ENCODE assay signal across 8 mouse cellular contexts in the genomic region with DNA sequence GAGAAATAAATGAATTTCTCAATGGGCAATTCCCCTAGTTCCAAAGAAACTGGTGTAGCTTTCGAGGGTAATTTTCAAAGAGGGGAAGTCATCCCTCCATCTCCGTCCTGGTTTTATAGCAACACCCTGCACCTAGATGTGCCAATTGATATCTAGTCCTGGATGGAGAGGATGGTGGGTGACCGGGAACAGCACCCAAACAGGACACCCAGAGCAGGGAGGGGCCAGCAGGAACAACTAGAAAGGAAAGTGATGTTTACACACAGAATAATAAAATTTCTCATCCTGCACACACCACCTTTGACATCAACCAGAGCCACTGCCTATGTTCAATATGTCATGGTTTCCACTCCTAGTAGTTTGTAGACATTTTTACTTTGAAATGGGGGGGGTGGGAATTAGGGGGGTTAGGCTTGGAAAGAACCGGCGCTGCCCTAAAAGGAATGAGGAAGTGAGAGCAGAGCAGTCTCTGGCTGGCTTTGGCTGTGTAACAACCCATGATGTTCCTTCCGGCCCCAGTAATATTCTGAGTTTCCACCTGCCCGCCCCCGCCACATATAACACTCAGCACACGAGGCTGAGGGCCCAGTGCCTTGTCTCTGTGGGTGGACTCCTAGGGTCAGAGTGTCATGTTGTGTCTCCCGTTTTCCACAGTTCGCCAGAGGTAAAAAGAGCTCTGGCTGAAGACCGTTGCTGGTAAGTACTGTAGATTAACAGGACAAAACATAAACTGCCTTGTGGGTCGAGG. TPM values are rescaled to one million over a fixed set of nuclear protein-coding genes. Genes with fewer than 3 reads are reported as not detected.
A peak's percentile ranks its signal among the peaks of the same experiment; 100 is the strongest.
DNase-seq lines count a peak whose midpoint lies in the region; ATAC-seq and TF ChIP-seq lines count a peak whose summit lies in the region.
"Had no signal": no experiment of that assay in that cellular context is flagged by ENCODE, and none has a peak within 500 bp of the region (broad histone marks: within the 10 kb centered on the region; RNA-seq: fewer than 3 reads in every experiment).

A gene (plus strand): TSS at position 588 of the 748 bp plus-strand sequence.

- H3K4me2 ChIP-seq in liver, embryonic 15.5 days: peak within 1 kb of the TSS; percentile 21; the same call in 1 of the 2 replicates
- no peak within 1 kb of the TSS for H3K4me2 ChIP-seq in hindbrain, embryonic 13.5 days
- H3K4me2 ChIP-seq: neural tube, embryonic 15.5 days had no signal

- TF ChIP-seq CTCF in small intestine, adult 2 months (IDR thresholded peaks at IDR 0.05; ENCODE audit: extremely low read depth, insufficient read length, insufficient replicate concordance, low read depth, low read length): no peak

- ATAC-seq in CD4-positive, CD25-positive, alpha-beta regulatory T cell, adult 4 months: peak; percentile 72
- no peak for ATAC-seq in liver, embryonic 15.5 days (ENCODE audit: insufficient read depth)
- ATAC-seq in hindbrain, embryonic 13.5 days (ENCODE audit: low FRiP score): no peak

- H3K4me3 ChIP-seq in liver, embryonic 15.5 days (replicated peaks): peak within 1 kb of the TSS; percentile 26
- H3K4me3 ChIP-seq in small intestine, adult 2 months (ENCODE audit: low read depth, low read length): peak within 1 kb of the TSS; percentile 54
- no peak within 1 kb of the TSS for H3K4me3 ChIP-seq in hindbrain, embryonic 13.5 days
- H3K4me3 ChIP-seq: neural tube, embryonic 15.5 days had no signal

- peak; percentile 74 to 80 for DNase-seq in B cell, adult 2 months
- no peak for DNase-seq in ovary, postnatal 36 days (ENCODE audit: low spot score)
- no peak for DNase-seq in adrenal gland, postnatal 14 days

- WGBS in liver, embryonic 15.5 days (ENCODE audit: insufficient replicate concordance): 30% methylated on average over 13 of the region's 13 CpGs
- 33% methylated on average over 13 of the region's 13 CpGs for WGBS in small intestine, adult 2 months
- WGBS in hindbrain, embryonic 13.5 days: 73% methylated on average over 13 of the region's 13 CpGs

- H3K36me3 ChIP-seq in liver, embryonic 15.5 days (replicated peaks): no peaks in the 10 kb centered on the region
- H3K36me3 ChIP-seq in small intestine, adult 2 months (ENCODE audit: control insufficient read depth, insufficient read depth, low read length): no peaks in the 10 kb centered on the region; the same call in 1 of the 2 replicates
- no peaks in the 10 kb centered on the region for H3K36me3 ChIP-seq in hindbrain, embryonic 13.5 days
- H3K36me3 ChIP-seq: neural tube, embryonic 15.5 days had no signal

- no peaks in the 10 kb centered on the region for H3K27me3 ChIP-seq in liver, embryonic 15.5 days
- no peaks in the 10 kb centered on the region for H3K27me3 ChIP-seq in small intestine, adult 2 months (ENCODE audit: control insufficient read depth, insufficient read depth, low read length)
- H3K27me3 ChIP-seq in hindbrain, embryonic 13.5 days: no peaks in the 10 kb centered on the region
- H3K27me3 ChIP-seq: neural tube, embryonic 15.5 days had no signal

- peak within 1 kb of the TSS; percentile 22; the same call in 1 of the 2 replicates for H3K27ac ChIP-seq in liver, embryonic 15.5 days (replicated peaks)
- peak within 1 kb of the TSS; percentile 77 for H3K27ac ChIP-seq in small intestine, adult 2 months (ENCODE audit: insufficient read depth, low read depth, low read length)
- no peak within 1 kb of the TSS for H3K27ac ChIP-seq in hindbrain, embryonic 13.5 days
- H3K27ac ChIP-seq: neural tube, embryonic 15.5 days had no signal

- no peak within 1 kb of the TSS for H3K9ac ChIP-seq in liver, embryonic 15.5 days
- no peak within 1 kb of the TSS for H3K9ac ChIP-seq in hindbrain, embryonic 13.5 days
- H3K9ac ChIP-seq: neural tube, embryonic 15.5 days had no signal

- H3K4me1 ChIP-seq in liver, embryonic 15.5 days (replicated peaks): 0 out of 2 replicates have a peak, but pooled peaks cover 4% of the 10 kb centered on the region
- H3K4me1 ChIP-seq in small intestine, adult 2 months (ENCODE audit: control insufficient read depth, insufficient read depth, insufficient read length, low read length): peaks cover 2% of the 10 kb centered on the region; the same call in 1 of the 2 replicates
- H3K4me1 ChIP-seq in hindbrain, embryonic 13.5 days (replicated peaks): no peaks in the 10 kb centered on the region
- H3K4me1 ChIP-seq: neural tube, embryonic 15.5 days had no signal

- peak; percentile 47; the same call in 1 of the 2 replicates for TF ChIP-seq POLR2A in small intestine, adult 2 months (IDR thresholded peaks at IDR 0.05; ENCODE audit: low read depth, low read length)

- no peaks in the 10 kb centered on the region for H3K9me3 ChIP-seq in liver, embryonic 15.5 days (replicated peaks)
- H3K9me3 ChIP-seq in hindbrain, embryonic 13.5 days: no peaks in the 10 kb centered on the region
- H3K9me3 ChIP-seq: neural tube, embryonic 15.5 days had no signal

RNA-seq across cellular contexts. Expression of the gene that starts here (rescaled TPM):
- 100 to 1,000 TPM; 108 to 131 TPM for polyA plus RNA-seq in CD4-positive, CD25-positive, alpha-beta regulatory T cell, adult 4 months (2017; shearing (Covaris generic))
- polyA plus RNA-seq in liver, embryonic 15.5 days (2015; fragmentation: Nextera tagmentation; extraction: Ambion mirVana): 1.8 and 2.2 TPM in 2 replicates
- 0.85 and 1.4 TPM in 2 replicates for polyA plus RNA-seq in small intestine, adult 2 months (2012; rRNA removed)
- total RNA-seq in adrenal gland, postnatal 14 days (2021): 3.9 and 6.6 TPM in 2 replicates
- 0.53 and 0.63 TPM in 2 replicates for polyA plus RNA-seq in hindbrain, embryonic 13.5 days (2015; fragmentation: Nextera tagmentation; extraction: Ambion mirVana)

Comparison
In these comparisons a context has a peak if more than half of its experiments do, and no peak if none do; other contexts are left out.
1. RNA of the gene that starts here (polyA plus RNA-seq): 108 to 131 TPM in CD4-positive, CD25-positive, alpha-beta regulatory T cell, adult 4 months; 1.8 to 2.2 TPM in liver, embryonic 15.5 days, 0.85 to 1.4 TPM in small intestine, adult 2 months and 0.53 to 0.63 TPM in hindbrain, embryonic 13.5 days; every median in the first group is over 10 times any median in the second.
2. DNase-seq: peak in B cell, adult 2 months (2 of 2); none in ovary, postnatal 36 days (single experiment) and adrenal gland, postnatal 14 days (single experiment).